Comparison of ENCODE assay signal across 18 mouse cellular contexts in genomic region chr3:62324708-62325107, GRCm38 (mm10). TPM values are rescaled to one million over a fixed set of nuclear protein-coding genes. Genes with fewer than 3 reads are reported as not detected.
A peak's percentile ranks its signal among the peaks of the same experiment; 100 is the strongest.
DNase-seq lines count a peak whose midpoint lies in the region; ATAC-seq lines count a peak whose summit lies in the region.
"Had no signal": no experiment of that assay in that cellular context is flagged by ENCODE, and none has a peak within 500 bp of the region (broad histone marks: within the 10 kb centered on the region; RNA-seq: fewer than 3 reads in every experiment).

No protein-coding gene starts in this region.

- no peak overlapping the region for H3K4me2 ChIP-seq in hindbrain, embryonic 13.5 days
- no peak overlapping the region for H3K4me2 ChIP-seq in hindbrain, embryonic 11.5 days (replicated peaks; ENCODE audit: low read depth, low read length)
- no peak overlapping the region for H3K4me2 ChIP-seq in midbrain, embryonic 14.5 days (ENCODE audit: low read length)
- no peak overlapping the region for H3K4me2 ChIP-seq in midbrain, embryonic 11.5 days
- H3K4me2 ChIP-seq: heart, embryonic 13.5 days had no signal

- H3K4me3 ChIP-seq in hindbrain, embryonic 13.5 days: no peak overlapping the region
- H3K4me3 ChIP-seq in hindbrain, embryonic 11.5 days (ENCODE audit: low read depth, low read length): no peak overlapping the region
- no peak overlapping the region for H3K4me3 ChIP-seq in midbrain, embryonic 14.5 days (replicated peaks; ENCODE audit: low read depth, low read length)
- no peak overlapping the region for H3K4me3 ChIP-seq in midbrain, embryonic 11.5 days (ENCODE audit: low read depth, low read length)
- H3K4me3 ChIP-seq: embryonic facial prominence, embryonic 10.5 days; heart, embryonic 13.5 days had no signal

- H3K36me3 ChIP-seq in hindbrain, embryonic 13.5 days: no peaks in the 10 kb centered on the region
- H3K36me3 ChIP-seq in hindbrain, embryonic 11.5 days (ENCODE audit: control insufficient read depth, insufficient read depth, low read length): no peaks in the 10 kb centered on the region
- H3K36me3 ChIP-seq in midbrain, embryonic 14.5 days (ENCODE audit: control insufficient read depth, insufficient read depth, low read length): no peaks in the 10 kb centered on the region
- H3K36me3 ChIP-seq in midbrain, embryonic 11.5 days (ENCODE audit: control insufficient read depth, insufficient read depth, low read length): no peaks in the 10 kb centered on the region
- H3K36me3 ChIP-seq: embryonic facial prominence, embryonic 10.5 days; heart, embryonic 13.5 days had no signal

- ATAC-seq in hindbrain, embryonic 13.5 days (ENCODE audit: low FRiP score): peak; percentile 57; the same call in 1 of the 2 replicates
- no peak for ATAC-seq in hindbrain, embryonic 11.5 days (ENCODE audit: low FRiP score)
- no peak for ATAC-seq in midbrain, embryonic 14.5 days (ENCODE audit: low FRiP score, low TSS enrichment)
- no peak for ATAC-seq in midbrain, embryonic 11.5 days (ENCODE audit: low FRiP score)
- ATAC-seq: activated CD4-positive, CD25-positive, alpha-beta regulatory T cell, adult 4 months; forebrain, embryonic 14.5 days; Patski had no signal

- no peaks in the 10 kb centered on the region for H3K4me1 ChIP-seq in hindbrain, embryonic 13.5 days (replicated peaks)
- no peaks in the 10 kb centered on the region for H3K4me1 ChIP-seq in hindbrain, embryonic 11.5 days (replicated peaks; ENCODE audit: control insufficient read depth, insufficient read depth, low read length)
- no peaks in the 10 kb centered on the region for H3K4me1 ChIP-seq in midbrain, embryonic 14.5 days (ENCODE audit: control insufficient read depth, insufficient read depth, low read length)
- no peaks in the 10 kb centered on the region for H3K4me1 ChIP-seq in midbrain, embryonic 11.5 days (ENCODE audit: control insufficient read depth, insufficient read depth, low read length)
- H3K4me1 ChIP-seq: embryonic facial prominence, embryonic 10.5 days; heart, embryonic 13.5 days had no signal

- WGBS in hindbrain, embryonic 13.5 days: 37% methylated on average over 1 of the region's 1 CpGs
- WGBS in hindbrain, embryonic 11.5 days: 89% methylated on average over 1 of the region's 1 CpGs
- 44% methylated on average over 1 of the region's 1 CpGs for WGBS in midbrain, embryonic 14.5 days
- WGBS in midbrain, embryonic 11.5 days: 70% methylated on average over 1 of the region's 1 CpGs

- H3K9me3 ChIP-seq in hindbrain, embryonic 13.5 days: no peaks in the 10 kb centered on the region
- H3K9me3 ChIP-seq in hindbrain, embryonic 11.5 days (ENCODE audit: control insufficient read depth, low read length): no peaks in the 10 kb centered on the region
- H3K9me3 ChIP-seq in midbrain, embryonic 14.5 days (ENCODE audit: control insufficient read depth, low read length): no peaks in the 10 kb centered on the region
- no peaks in the 10 kb centered on the region for H3K9me3 ChIP-seq in midbrain, embryonic 11.5 days (ENCODE audit: control insufficient read depth, low read length)
- H3K9me3 ChIP-seq: embryonic facial prominence, embryonic 10.5 days; heart, embryonic 13.5 days had no signal

- no peak for DNase-seq in hindbrain, embryonic 11.5 days (ENCODE audit: low spot score)
- peak; percentile 25 for DNase-seq in midbrain, embryonic 14.5 days
- DNase-seq in midbrain, embryonic 11.5 days (ENCODE audit: low spot score, missing footprints): no peak
- DNase-seq in Muller cell, postnatal 12 days (ENCODE audit: inconsistent ontology term): peak; percentile 56
- DNase-seq in retina, embryonic 14.5 days (ENCODE audit: low spot score): peak; percentile 33
- no peak for DNase-seq in lung, postnatal 4 days
- DNase-seq: adrenal gland, postnatal 14 days; cerebellum, adult 11-12 months; cerebellum, adult 9-10 months; gastrocnemius, postnatal 36 days; heart, adult 11 months; heart, postnatal 36 days had no signal

- no peaks in the 10 kb centered on the region for H3K27me3 ChIP-seq in hindbrain, embryonic 13.5 days
- no peaks in the 10 kb centered on the region for H3K27me3 ChIP-seq in hindbrain, embryonic 11.5 days (ENCODE audit: control insufficient read depth, insufficient read depth, low read length)
- H3K27me3 ChIP-seq in midbrain, embryonic 14.5 days (ENCODE audit: control insufficient read depth, insufficient read depth, low read length): no peaks in the 10 kb centered on the region
- H3K27me3 ChIP-seq in midbrain, embryonic 11.5 days (ENCODE audit: control insufficient read depth, insufficient read depth, low read length): no peaks in the 10 kb centered on the region
- H3K27me3 ChIP-seq: heart, embryonic 13.5 days had no signal

- no peak overlapping the region for H3K27ac ChIP-seq in hindbrain, embryonic 13.5 days
- no peak overlapping the region for H3K27ac ChIP-seq in hindbrain, embryonic 11.5 days (ENCODE audit: low read depth, low read length)
- no peak overlapping the region for H3K27ac ChIP-seq in midbrain, embryonic 14.5 days (replicated peaks; ENCODE audit: low read depth, low read length)
- H3K27ac ChIP-seq in midbrain, embryonic 11.5 days (ENCODE audit: low read depth, low read length): no peak overlapping the region
- H3K27ac ChIP-seq: embryonic facial prominence, embryonic 10.5 days; heart, embryonic 13.5 days had no signal

- no peak overlapping the region for H3K9ac ChIP-seq in hindbrain, embryonic 13.5 days
- H3K9ac ChIP-seq in hindbrain, embryonic 11.5 days (ENCODE audit: low read depth, low read length): no peak overlapping the region
- no peak overlapping the region for H3K9ac ChIP-seq in midbrain, embryonic 14.5 days (replicated peaks; ENCODE audit: low read length)
- H3K9ac ChIP-seq in midbrain, embryonic 11.5 days (ENCODE audit: low read length): no peak overlapping the region
- H3K9ac ChIP-seq: heart, embryonic 13.5 days had no signal

RNA-seq across cellular contexts. Expression of gene Arhgef26, which starts 13.4 kb away (rescaled TPM):
- 11.8 and 14.2 TPM in 2 replicates for polyA plus RNA-seq in hindbrain, embryonic 13.5 days (2015; fragmentation: Nextera tagmentation; extraction: Ambion mirVana)
- 7.4 and 9.1 TPM in 2 replicates for polyA plus RNA-seq in hindbrain, embryonic 11.5 days (2014; fragmentation: Nextera tagmentation; extraction: Ambion mirVana)
- polyA plus RNA-seq in midbrain, embryonic 14.5 days (2014; fragmentation: Nextera tagmentation; extraction: Ambion mirVana): 7.5 and 7.6 TPM in 2 replicates
- polyA plus RNA-seq in midbrain, embryonic 11.5 days (2014; fragmentation: Nextera tagmentation; extraction: Ambion mirVana): 4.8 and 5.0 TPM in 2 replicates

Comparison
In these comparisons a context has a peak if more than half of its experiments do, and no peak if none do; other contexts are left out.
1. DNase-seq: peak in midbrain, embryonic 14.5 days (single experiment), Muller cell, postnatal 12 days (single experiment) and retina, embryonic 14.5 days (single experiment); none in hindbrain, embryonic 11.5 days (single experiment), midbrain, embryonic 11.5 days (single experiment) and lung, postnatal 4 days (0 of 2).